Mouse (Mus musculus) B cell, adult (primary cell): ENCODE measurements around the gene 4933427I04Rik. TPM values are rescaled to one million over a fixed set of nuclear protein-coding genes. Genes with fewer than 3 reads are reported as not detected.

Source experiments
- total RNA-seq: library from RNA; stranded (reverse); gene quantifications from 4 replicates; pipeline ENCODE4 v1.2.4, GENCODE M21; 2023; ENCODE audit not compliant: inconsistent age

Gene 4933427I04Rik
- not detected in 4 replicates for total RNA-seq

DNA sequence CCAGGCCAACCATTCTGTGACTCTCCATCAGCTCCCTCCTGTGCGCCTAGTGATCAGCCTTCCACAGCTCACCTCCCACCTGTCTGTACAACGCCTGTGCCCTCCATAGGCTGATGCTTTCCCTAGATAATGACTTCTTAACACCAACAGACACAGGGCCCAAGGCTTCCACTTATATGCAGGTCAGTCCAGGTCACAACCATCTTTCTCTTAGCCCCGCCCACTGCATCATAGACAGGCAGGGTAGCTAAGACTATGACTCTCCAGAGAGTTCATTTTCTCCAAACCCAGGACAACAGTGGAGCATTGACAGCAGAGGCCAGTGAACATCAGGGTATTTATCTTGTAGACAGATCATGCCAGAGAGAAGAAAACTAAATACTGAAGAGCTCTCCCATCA lies at the start of gene 4933427I04Rik:
4933427I04Rik (plus strand) TSS at position 301 of the 400 bp plus-strand sequence.

DNA sequence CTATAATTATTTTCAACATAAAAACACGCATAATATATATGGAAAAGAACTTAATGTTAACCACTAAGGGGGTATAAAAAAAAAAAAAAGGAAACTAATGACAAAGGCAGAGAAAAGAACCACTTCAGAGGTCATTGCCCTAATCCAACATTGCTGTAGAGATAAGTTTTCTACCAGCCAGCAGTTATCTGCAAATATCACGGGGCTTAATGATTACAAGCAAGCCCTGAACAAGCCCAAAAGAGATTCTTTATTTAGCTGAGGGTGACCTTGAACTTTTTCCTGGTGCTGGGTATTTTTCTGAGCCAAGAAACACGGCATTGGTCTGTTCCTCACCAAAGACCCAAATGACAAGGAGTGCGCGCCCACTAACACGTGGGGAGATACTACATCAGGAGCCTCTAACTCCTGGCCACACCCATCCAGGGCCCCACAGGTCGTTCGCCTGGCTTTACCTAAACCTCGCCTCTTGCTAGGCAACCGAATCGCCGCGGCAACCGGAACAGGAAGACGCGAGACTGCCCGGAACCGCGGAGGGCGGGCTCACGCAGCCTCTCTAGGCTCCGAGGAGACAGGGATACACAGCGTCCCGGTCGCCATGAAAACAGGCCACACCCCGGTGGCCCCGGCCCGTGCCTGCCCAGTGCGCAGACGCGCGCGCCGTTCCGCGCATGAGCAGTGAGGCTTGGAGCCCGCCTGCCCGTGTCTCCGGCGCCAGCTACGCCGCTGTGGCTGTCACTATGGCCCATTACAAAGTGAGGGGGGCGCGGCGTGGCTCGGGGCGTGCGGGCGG lies 45.0 kb downstream of the 4933427I04Rik start, which contains the start of gene Mycbp:
Mycbp (plus strand) TSS at position 500 of the 793 bp plus-strand sequence.

Other genes starting within 250 kb of the 4933427I04Rik start
- 608 to 719 TPM (median 623 TPM) in 4 replicates for gene Macf1, start 175.3 kb upstream of the 4933427I04Rik start, total RNA-seq
- 30.5 to 38.8 TPM (median 33.6 TPM) in 4 replicates for gene Ndufs5, start 141.5 kb upstream of the 4933427I04Rik start, total RNA-seq
- gene Akirin1, start 109.3 kb upstream of the 4933427I04Rik start, total RNA-seq, result 58.7 to 71.5 TPM (median 68.2 TPM) in 4 replicates
- not detected in 4 replicates for gene Rhbdl2, start 71.8 kb upstream of the 4933427I04Rik start, total RNA-seq
- 10.9 to 22.4 TPM (median 14.9 TPM) in 4 replicates for gene Mycbp, start 45.2 kb downstream of the 4933427I04Rik start, total RNA-seq
- gene Rragc, start 57.8 kb downstream of the 4933427I04Rik start, total RNA-seq, result 107 to 117 TPM (median 110 TPM) in 4 replicates
- gene 4930535I16Rik, start 58.3 kb downstream of the 4933427I04Rik start, total RNA-seq, result 1.5 to 3.1 TPM (median 2.3 TPM) in 4 replicates